Mouse (Mus musculus) liver, adult 2 months (tissue): ENCODE results near the gene Slc39a2. TPM values are rescaled to one million over a fixed set of nuclear protein-coding genes. Genes with fewer than 3 reads are reported as not detected.
A peak's percentile ranks its signal among the peaks of the same experiment; 100 is the strongest.

Source experiments
- DNase-seq: peaks from one replicate; pipeline ENCODE4 v3.0.0-alpha.2; 2011; ENCODE audit warnings: low read depth, low spot score; ENCODE audit errors: extremely low read depth
- H3K27ac ChIP-seq: fragments of 200-500 bp; replicated peaks from 2 replicates; pipeline ENCODE4 v1.5.1; 2012; ENCODE audit warnings: low read depth, mild to moderate bottlenecking, control low read depth, inconsistent platforms, low read length; ENCODE audit not compliant: insufficient read depth
- H3K27me3 ChIP-seq: fragments of 200-500 bp; 2 replicates; pipeline ENCODE4 v1.6.1; 2012; ENCODE audit warnings: mild to moderate bottlenecking, moderate library complexity, low read length, inconsistent platforms; ENCODE audit not compliant: control insufficient read depth, insufficient read depth
- H3K36me3 ChIP-seq: fragments of 200-500 bp; 2 replicates; pipeline ENCODE4 v1.6.1; 2012; ENCODE audit warnings: low read length, inconsistent platforms; ENCODE audit not compliant: control insufficient read depth, insufficient read depth
- H3K4me1 ChIP-seq: fragments of 200-500 bp; 2 replicates; pipeline ENCODE4 v1.6.1; 2011; ENCODE audit warnings: low read length; ENCODE audit not compliant: control insufficient read depth, insufficient read depth
- H3K4me3 ChIP-seq: fragments of 200-500 bp; 2 replicates; pipeline ENCODE4 v1.5.1; 2011; ENCODE audit warnings: low read depth, mild to moderate bottlenecking, control low read depth, low read length, moderate library complexity; ENCODE audit not compliant: insufficient read depth
- H3K79me2 ChIP-seq: fragments of 200-500 bp; 2 replicates; pipeline ENCODE4 v1.6.1; 2012; ENCODE audit warnings: inconsistent platforms, mild to moderate bottlenecking, low read length, moderate library complexity; ENCODE audit not compliant: control insufficient read depth, insufficient read depth
- H3K9ac ChIP-seq: fragments of 200-500 bp; 2 replicates; pipeline ENCODE4 v1.6.1; 2012; ENCODE audit warnings: low read depth, mild to moderate bottlenecking, control low read depth, inconsistent platforms, low read length
- CTCF ChIP-seq: fragments of 200-500 bp; IDR thresholded peaks from 2 replicates; pipeline ENCODE4 v1.5.1; 2011; ENCODE audit warnings: low read depth, low read length, control low read depth
- POLR2A ChIP-seq: fragments of 200-500 bp; IDR thresholded peaks from 2 replicates; pipeline ENCODE4 v1.6.1; 2011; ENCODE audit warnings: low read length, control low read depth; ENCODE audit not compliant: insufficient read depth; ENCODE audit errors: extremely low read depth
- WGBS: fragments of 180-500 bp; shearing (Covaris S2); methylation state at CpG from one replicate; pipeline ENCODE4 v1.1.7; 2018; 5-methylcytosine and 5-hydroxymethylcytosine counted together
- polyA plus RNA-seq: library from polyadenylated mRNA; depleted of rRNA; stranded (reverse); fragments of >200 nt; gene quantifications from 2 replicates; pipeline ENCODE4 v1.2.3, GENCODE M21; 2012
- total RNA-seq: library from RNA; depleted of rRNA; stranded (reverse); fragments of >200 nt; gene quantifications from 2 replicates; pipeline ENCODE4 v1.2.3, GENCODE M21; 2014

Slc39a2 gene
- total and polyA plus RNA-seq, 2 experiments: 0.65 to 1.8 TPM

GRCm38 (mm10) chr14:51904706-51905105 lies 12.0 kb downstream of the Slc39a2 start:
- DNase-seq: peak; percentile 65
- H3K4me3 ChIP-seq: no peak overlapping the region
- TF ChIP-seq POLR2A: no peak
- 0 out of 2 replicates have a peak, but pooled peaks have one; percentile 10 for TF ChIP-seq CTCF
- H3K27ac ChIP-seq: no peak overlapping the region
- 50% methylated on average over 7 of the region's 7 CpGs for WGBS
- no peaks in the 10 kb centered on the region for H3K27me3 ChIP-seq
- H3K36me3 ChIP-seq: peaks cover 53% of the 10 kb centered on the region
- no peaks in the 10 kb centered on the region for H3K79me2 ChIP-seq
- no peak overlapping the region for H3K9ac ChIP-seq
- H3K4me1 ChIP-seq: peaks cover 37% of the 10 kb centered on the region

- peak overlapping the region; percentile 23; the same call in 1 of the 2 replicates for H3K9ac ChIP-seq
- H3K36me3 ChIP-seq: peaks cover 66% of the 10 kb centered on the region
- H3K27me3 ChIP-seq: no peaks in the 10 kb centered on the region
- peak; percentile 29 for DNase-seq
- peaks cover 8% of the 10 kb centered on the region; the same call in 1 of the 2 replicates for H3K79me2 ChIP-seq
- peaks cover 43% of the 10 kb centered on the region for H3K4me1 ChIP-seq
- 79% methylated on average over 11 of the region's 11 CpGs for WGBS
- peak overlapping the region; percentile 97; the same call in 1 of the 2 replicates for H3K27ac ChIP-seq
- no peak overlapping the region for H3K4me3 ChIP-seq
- TF ChIP-seq CTCF: no peak
- TF ChIP-seq POLR2A: no peak
These were observed 13.4 kb downstream of the Slc39a2 start for GRCm38 (mm10) chr14:51906102-51906501.

- WGBS: 19% methylated on average over 10 of the region's 10 CpGs
- peaks cover 41% of the 10 kb centered on the region for H3K4me1 ChIP-seq
- peaks cover 48% of the 10 kb centered on the region for H3K36me3 ChIP-seq
- peak; percentile 78 for DNase-seq
- H3K27ac ChIP-seq: peak overlapping the region; percentile 97
- peaks cover 15% of the 10 kb centered on the region; the same call in 1 of the 2 replicates for H3K79me2 ChIP-seq
- H3K27me3 ChIP-seq: no peaks in the 10 kb centered on the region
- H3K4me3 ChIP-seq: peak overlapping the region; percentile 67
- H3K9ac ChIP-seq: peak overlapping the region; percentile 82
- TF ChIP-seq POLR2A: 0 out of 2 replicates have a peak, but pooled peaks have one; percentile 15
- TF ChIP-seq CTCF: no peak
These were observed 18.6 kb downstream of the Slc39a2 start for GRCm38 (mm10) chr14:51911301-51911700.

- H3K27ac ChIP-seq: peak overlapping the region; percentile 100
- 8% methylated on average over 14 of the region's 14 CpGs for WGBS
- DNase-seq: peak; percentile 100
- no peaks in the 10 kb centered on the region for H3K27me3 ChIP-seq
- H3K79me2 ChIP-seq: peaks cover 15% of the 10 kb centered on the region; the same call in 1 of the 2 replicates
- no peak for TF ChIP-seq CTCF
- peak; percentile 41; the same call in 1 of the 2 replicates for TF ChIP-seq POLR2A
- peaks cover 30% of the 10 kb centered on the region for H3K4me1 ChIP-seq
- H3K36me3 ChIP-seq: peaks cover 35% of the 10 kb centered on the region
- peak overlapping the region; percentile 82 for H3K4me3 ChIP-seq
- peak overlapping the region; percentile 96 for H3K9ac ChIP-seq
These were observed 19.8 kb downstream of the Slc39a2 start for GRCm38 (mm10) chr14:51912391-51913061.

GRCm38 (mm10) chr14:51913062-51913959 lies 20.6 kb downstream of the Slc39a2 start:
- Histone ChIP-seq H3K4me1 (peaks cover 24% of the 10 kb centered on the region), H3K9ac (peak overlapping the region; percentile 96), H3K27me3 (no peaks in the 10 kb centered on the region), H3K4me3 (peak overlapping the region; percentile 82), H3K79me2 (peaks cover 15% of the 10 kb centered on the region; the same call in 1 of the 2 replicates), H3K27ac (peak overlapping the region; percentile 100), H3K36me3 (peaks cover 27% of the 10 kb centered on the region)
- TF ChIP-seq POLR2A (peak; percentile 94), CTCF (no peak)
- DNase-seq: peak; percentile 90
- under 1% methylated on average over 58 of the region's 58 CpGs for WGBS
